Mouse (Mus musculus) kidney, adult 11 months (tissue): ENCODE data around the gene BC048507.
A peak's percentile ranks its signal among the peaks of the same experiment; 100 is the strongest.
"Not testable (repeated sequence)": the region's sequence is repeated elsewhere in the genome, so short reads cannot be mapped to it uniquely, and the experiment has no call there.

Experiments used
- DNase-seq: peaks from one replicate; pipeline ENCODE4 v3.0.0; 2022

The BC048507 gene

DNA sequence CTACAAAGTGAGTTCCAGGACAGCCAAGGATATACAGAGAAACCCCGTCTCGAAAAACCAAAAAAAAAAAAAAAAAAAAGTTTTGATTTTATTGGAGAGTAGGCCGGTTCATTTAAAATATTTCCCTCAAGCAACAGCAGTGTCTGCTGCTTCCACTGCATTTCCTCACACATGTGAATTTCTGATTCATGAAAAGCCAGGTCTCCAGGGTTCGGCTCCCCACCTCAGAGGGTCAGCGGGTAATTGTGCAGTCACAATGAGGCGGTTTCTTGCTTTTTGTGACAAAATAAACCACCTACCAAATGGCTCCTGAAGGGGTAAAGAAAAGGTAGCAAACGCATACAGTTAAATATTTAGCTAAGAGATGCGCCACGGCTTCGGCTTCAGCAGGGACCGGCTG is at the start of gene BC048507:
Gene BC048507, plus strand, starts transcription at position 301 of the 400 bp plus-strand sequence.
- DNase-seq, result no peak

GRCm38 (mm10) chr13:67813710-67814660 is 49.1 kb upstream of the BC048507 start, which contains the start of gene Zfp273:
Gene Zfp273, plus strand, starts transcription at chr13:67813740.
- peak; percentile 86 for DNase-seq

DNA sequence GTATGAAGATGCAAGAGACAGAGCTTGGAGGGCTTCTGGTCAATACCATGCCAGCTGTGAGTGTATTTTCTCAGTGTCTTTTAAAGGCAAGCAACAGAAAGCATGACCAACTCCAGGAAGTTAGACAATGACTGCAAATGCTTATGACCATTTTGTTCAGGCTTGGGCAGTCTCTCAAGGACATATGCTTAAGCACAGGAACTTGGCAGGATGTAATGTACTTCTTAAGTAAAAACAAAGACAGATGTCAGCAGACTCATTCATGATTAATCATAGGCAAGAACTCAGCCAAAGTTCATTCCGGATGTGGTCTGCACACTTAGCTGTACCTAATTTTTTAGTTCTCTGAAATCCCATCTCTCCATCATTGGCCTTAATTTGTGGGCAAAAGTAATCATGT is 44.5 kb upstream of the BC048507 start:
- DNase-seq, result no peak

DNA sequence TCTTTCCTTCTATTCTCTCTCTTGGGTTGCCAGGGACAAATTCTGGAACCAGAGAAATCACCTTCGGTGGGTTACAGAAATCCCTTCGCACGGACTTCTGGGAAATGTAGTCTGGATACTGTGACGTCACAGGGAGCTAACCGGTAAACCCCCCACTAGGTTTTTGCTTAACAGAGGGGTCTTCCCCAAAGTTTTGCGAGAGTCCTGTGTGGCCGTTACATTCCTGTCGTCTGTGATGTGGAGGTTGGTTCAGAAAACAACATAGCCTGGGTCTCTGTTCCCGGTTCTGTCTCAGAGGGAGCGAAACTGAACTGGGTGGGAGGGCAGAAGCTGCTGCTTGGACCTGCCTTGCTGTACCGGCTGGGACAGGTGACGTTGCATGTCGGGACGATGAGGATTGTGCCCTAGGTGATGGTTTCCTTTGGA is 32.2 kb upstream of the BC048507 start, which contains the start of gene Gm10037:
Gene Gm10037, plus strand, starts transcription at position 196 of the 426 bp plus-strand sequence.
- DNase-seq, result peak; percentile 57

DNA sequence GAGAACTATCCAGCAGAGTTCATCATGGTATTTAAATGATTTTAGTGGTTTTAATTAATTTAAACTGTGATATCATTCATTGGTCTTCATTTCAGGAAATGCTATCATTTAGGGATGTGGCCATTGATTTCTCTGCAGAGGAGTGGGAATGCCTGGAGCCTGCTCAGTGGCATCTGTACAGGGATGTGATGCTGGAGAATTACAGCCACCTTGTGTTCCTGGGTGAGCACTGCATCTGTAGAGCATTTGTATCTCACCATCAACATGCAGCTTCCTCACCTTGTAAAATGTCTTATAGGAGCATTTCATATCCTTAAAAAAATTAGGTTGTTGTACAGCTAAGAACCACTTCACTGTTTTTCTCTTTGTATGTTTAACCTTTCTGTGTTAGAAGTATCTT is 30.0 kb upstream of the BC048507 start:
- not testable (repeated sequence) for DNase-seq

GRCm38 (mm10) chr13:67843775-67844118 is 19.4 kb upstream of the BC048507 start:
- DNase-seq, result no peak

GRCm38 (mm10) chr13:67844119-67844852 is 18.8 kb upstream of the BC048507 start:
- DNase-seq, result peak; percentile 9

GRCm38 (mm10) chr13:67844853-67845194 is 18.3 kb upstream of the BC048507 start:
- no peak for DNase-seq

- DNase-seq, result no peak
These were observed 12.8 kb upstream of the BC048507 start for GRCm38 (mm10) chr13:67850361-67850760.

GRCm38 (mm10) chr13:67853130-67853529 is 10.0 kb upstream of the BC048507 start:
- no peak for DNase-seq

DNA sequence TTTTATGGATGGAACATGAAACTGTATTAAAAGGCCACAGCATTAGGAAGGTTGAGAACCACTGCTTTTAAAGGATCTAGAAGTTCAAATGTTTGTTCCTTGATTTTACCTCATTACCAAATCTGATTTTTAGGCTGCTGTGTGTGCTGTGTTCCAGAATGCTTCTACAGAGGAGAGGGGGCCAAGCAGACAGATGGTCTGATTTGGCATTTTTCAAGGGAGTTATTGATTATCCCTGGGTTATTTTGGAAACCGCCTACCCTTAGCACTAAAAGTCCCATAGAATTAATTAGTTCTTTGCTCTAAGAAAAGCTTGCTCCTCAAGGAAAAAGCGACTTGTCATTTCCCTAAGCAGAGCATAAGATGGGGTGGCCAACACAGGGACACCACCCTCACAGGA is 9.1 kb upstream of the BC048507 start:
- DNase-seq, result no peak

- DNase-seq, result no peak
These were observed 5.8 kb upstream of the BC048507 start for GRCm38 (mm10) chr13:67857317-67857716.

DNA sequence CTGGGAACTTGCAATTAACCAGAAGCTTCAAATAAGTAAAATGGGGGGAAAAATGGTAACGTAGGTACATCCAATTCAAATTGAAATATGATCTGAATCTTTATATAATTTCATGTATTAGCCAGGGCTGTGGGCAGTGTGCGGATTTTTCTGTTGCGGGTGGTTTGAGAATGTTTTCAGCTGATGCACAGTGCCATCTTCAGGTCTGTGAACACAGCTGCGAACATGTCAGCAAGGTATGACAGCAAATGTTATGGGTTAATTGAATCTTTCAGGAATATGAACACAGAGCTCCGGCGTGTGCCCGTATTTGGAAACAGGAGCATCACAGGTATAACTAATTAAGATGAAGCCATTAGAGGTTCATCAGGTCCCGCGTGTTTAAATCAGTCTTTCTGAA is 618 bp upstream of the BC048507 start:
- DNase-seq, result no peak

DNA sequence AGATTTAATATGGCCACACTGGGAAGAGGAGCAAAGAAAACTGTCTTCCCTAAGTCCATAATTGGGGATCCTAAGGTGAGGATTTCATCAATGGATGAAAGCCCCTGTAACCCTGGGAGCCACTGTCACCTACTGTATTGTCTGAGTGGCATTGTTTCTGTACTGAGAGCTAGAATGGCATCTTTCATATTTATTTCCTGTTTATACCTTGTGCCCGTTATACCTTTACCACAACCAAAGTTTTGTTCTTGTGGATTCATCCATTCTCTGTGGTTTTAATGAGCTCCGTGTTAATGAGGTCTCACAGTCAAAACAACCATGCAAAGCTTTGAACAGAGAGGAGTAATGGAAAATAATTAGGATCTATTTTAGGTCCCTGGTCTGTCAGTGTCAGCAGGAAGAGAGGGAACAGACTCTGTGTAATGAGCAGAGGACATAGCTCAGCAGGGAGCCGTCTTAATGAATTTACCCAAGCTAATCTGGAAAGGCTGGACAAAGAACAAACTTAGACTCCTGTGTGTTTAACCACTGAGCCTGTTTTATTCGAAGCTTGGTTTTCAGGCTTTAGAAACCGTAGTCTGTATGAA is 1.7 kb downstream of the BC048507 start:
- no peak for DNase-seq

GRCm38 (mm10) chr13:67867899-67868298 is 4.8 kb downstream of the BC048507 start:
- DNase-seq, result no peak

DNA sequence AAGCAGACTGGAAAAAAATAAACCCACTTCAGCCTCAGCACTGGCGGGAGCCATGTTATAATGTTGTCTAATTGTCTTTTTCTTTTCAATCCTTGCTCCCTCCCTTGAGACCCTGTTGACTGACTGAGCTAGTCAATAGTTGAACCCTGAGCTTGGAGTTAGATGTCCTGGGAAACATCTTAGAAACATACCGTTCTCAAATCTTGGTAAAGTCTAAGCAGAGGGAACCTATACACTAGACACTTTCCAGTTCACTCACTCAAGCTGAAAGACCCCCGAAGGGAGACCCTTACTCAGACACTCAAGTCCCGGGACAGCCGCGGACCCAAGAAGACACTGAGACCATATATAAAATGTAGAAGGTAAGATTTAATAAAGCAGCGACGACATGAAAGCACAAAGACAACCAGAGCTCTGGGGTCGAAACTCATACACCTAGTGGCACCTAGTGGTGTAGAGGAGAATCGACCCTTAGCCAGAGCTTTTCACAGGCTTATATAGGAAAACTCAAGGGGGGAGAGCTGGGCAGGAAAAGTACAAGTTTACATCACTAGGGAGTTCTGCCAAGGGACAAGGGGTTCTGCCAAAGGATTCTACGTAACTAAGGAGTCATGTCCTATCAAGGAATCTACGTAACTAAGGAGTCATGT is 13.0 kb downstream of the BC048507 start:
- DNase-seq, result not testable (repeated sequence)

- DNase-seq, result no peak
These were observed 13.7 kb downstream of the BC048507 start for GRCm38 (mm10) chr13:67876699-67877254.

- DNase-seq, result no peak
These were observed 20.8 kb downstream of the BC048507 start for GRCm38 (mm10) chr13:67883966-67884365.

GRCm38 (mm10) chr13:67909759-67910158 is 46.6 kb downstream of the BC048507 start:
- no peak for DNase-seq
